Mouse (Mus musculus) liver, postnatal 0 days (tissue): ENCODE measurements around the gene Lrrc1.

Source experiments
- CTCF ChIP-seq: sonication (generic); IDR thresholded peaks from 2 replicates; pipeline ENCODE4 v1.5.1; 2016; ENCODE audit warnings: antibody characterized with exemption, low read depth
- EP300 ChIP-seq: IDR thresholded peaks from 2 replicates; pipeline ENCODE4 v1.6.1; 2016; ENCODE audit warnings: antibody characterized with exemption, low read depth, mild to moderate bottlenecking

DNA sequence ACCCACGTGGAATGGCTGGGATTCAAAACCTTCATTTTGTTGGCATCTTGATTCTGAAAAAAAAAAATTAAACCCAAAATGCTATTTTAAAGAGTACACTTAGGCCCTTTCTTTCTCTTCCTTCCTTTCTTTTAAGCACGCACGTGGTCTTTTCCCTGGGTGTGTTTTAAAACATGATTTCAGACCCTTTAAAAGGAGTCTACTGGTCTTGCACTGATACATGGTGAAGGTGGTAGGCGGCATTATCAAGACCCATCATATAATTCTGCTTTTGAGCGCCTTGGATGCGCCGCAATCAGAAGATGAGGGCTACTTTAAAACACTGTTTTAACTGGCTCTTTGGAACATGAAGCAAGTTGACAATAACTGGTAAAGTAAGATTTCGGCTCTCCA is 115.9 kb downstream of the Lrrc1 start:
- no peak for TF ChIP-seq EP300
- no peak for TF ChIP-seq CTCF
